ENCODE assay signal across 13 mouse cellular contexts in the genomic region with DNA sequence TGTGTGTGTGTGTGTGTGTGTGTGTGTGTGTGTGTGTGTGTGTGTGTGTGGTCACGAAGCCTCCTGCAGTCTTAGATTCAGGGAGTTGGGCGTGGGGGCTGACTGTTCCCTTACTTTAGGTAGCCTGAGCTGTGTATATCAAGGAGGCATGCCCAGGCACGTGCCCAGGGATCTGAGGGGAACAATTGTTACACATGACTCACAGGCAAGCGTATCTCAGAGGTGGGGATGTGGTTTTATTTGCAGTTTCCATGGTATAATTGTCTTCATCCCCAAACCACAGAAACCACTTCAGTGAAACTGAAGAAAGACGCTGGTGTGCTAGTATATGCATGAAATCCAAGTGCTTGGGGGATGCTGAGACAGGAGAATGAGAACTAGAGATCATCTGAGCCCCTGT.
DNase-seq lines count a peak whose midpoint lies in the region; ATAC-seq lines count a peak whose summit lies in the region.
"Had no signal": no experiment of that assay in that cellular context is flagged by ENCODE, and none has a peak within 500 bp of the region (broad histone marks: within the 10 kb centered on the region; RNA-seq: fewer than 3 reads in every experiment).

No protein-coding gene starts in this region.

- H3K9me3 ChIP-seq in embryonic facial prominence, embryonic 10.5 days: no peaks in the 10 kb centered on the region
- H3K9me3 ChIP-seq in stomach, embryonic 15.5 days: no peaks in the 10 kb centered on the region
- H3K9me3 ChIP-seq: liver, embryonic 12.5 days had no signal

- no peak overlapping the region for H3K4me3 ChIP-seq in embryonic facial prominence, embryonic 10.5 days
- no peak overlapping the region for H3K4me3 ChIP-seq in stomach, embryonic 15.5 days (replicated peaks)
- H3K4me3 ChIP-seq: liver, embryonic 12.5 days had no signal

- H3K27ac ChIP-seq in embryonic facial prominence, embryonic 10.5 days (replicated peaks): 0 out of 2 replicates have a peak overlapping the region, but pooled peaks have one; percentile 19
- H3K27ac ChIP-seq in stomach, embryonic 15.5 days: no peak overlapping the region; the same call in 1 of the 2 replicates
- H3K27ac ChIP-seq: liver, embryonic 12.5 days had no signal

- peak; percentile 6 for DNase-seq in ovary, adult 18-20 months (ENCODE audit: low spot score)
- no peak for DNase-seq in ovary, postnatal 10 days (ENCODE audit: low spot score)
- peak; percentile 23 for DNase-seq in ES-CJ7 (ENCODE audit: low read depth, low spot score)
- no peak for DNase-seq in embryonic facial prominence, embryonic 10.5 days (ENCODE audit: low spot score)
- DNase-seq in natural killer cell, adult 2 months (ENCODE audit: low spot score in 2 of 2): no peak
- DNase-seq in c-Kit-positive CD71-positive TER-119-positive erythroid progenitor cells, embryonic 14.5 days (ENCODE audit: low spot score): no peak
- DNase-seq: cerebellum, postnatal 14 days; heart, postnatal 10 days; kidney, postnatal 10 days; layer of hippocampus, postnatal 36 days; lung, postnatal 4 days had no signal

- no peak overlapping the region for H3K4me2 ChIP-seq in stomach, embryonic 15.5 days
- H3K4me2 ChIP-seq: liver, embryonic 12.5 days had no signal

- H3K27me3 ChIP-seq in embryonic facial prominence, embryonic 10.5 days (replicated peaks; ENCODE audit: low read depth, poor library complexity, severe bottlenecking): no peaks in the 10 kb centered on the region
- H3K27me3 ChIP-seq in stomach, embryonic 15.5 days (replicated peaks): no peaks in the 10 kb centered on the region
- H3K27me3 ChIP-seq: liver, embryonic 12.5 days had no signal

- no peaks in the 10 kb centered on the region for H3K36me3 ChIP-seq in embryonic facial prominence, embryonic 10.5 days (replicated peaks)
- H3K36me3 ChIP-seq in stomach, embryonic 15.5 days: no peaks in the 10 kb centered on the region
- H3K36me3 ChIP-seq: liver, embryonic 12.5 days had no signal

- peaks cover 18% of the 10 kb centered on the region for H3K4me1 ChIP-seq in embryonic facial prominence, embryonic 10.5 days
- no peaks in the 10 kb centered on the region for H3K4me1 ChIP-seq in stomach, embryonic 15.5 days
- H3K4me1 ChIP-seq: liver, embryonic 12.5 days had no signal

- no peak overlapping the region for H3K9ac ChIP-seq in stomach, embryonic 15.5 days
- H3K9ac ChIP-seq: liver, embryonic 12.5 days had no signal

- 79% methylated on average over 5 of the region's 5 CpGs for WGBS in embryonic facial prominence, embryonic 10.5 days
- WGBS in stomach, embryonic 15.5 days: 49% methylated on average over 5 of the region's 5 CpGs

- ATAC-seq in stomach, embryonic 15.5 days (ENCODE audit: insufficient read depth, low FRiP score, low read depth): peak; percentile 70; the same call in 1 of the 2 replicates
- ATAC-seq: liver, embryonic 12.5 days had no signal

Comparison
In these comparisons a context has a peak if more than half of its experiments do, and no peak if none do; other contexts are left out.
1. DNase-seq: peak in ovary, adult 18-20 months (single experiment) and ES-CJ7 (single experiment); none in ovary, postnatal 10 days (single experiment), embryonic facial prominence, embryonic 10.5 days (single experiment), natural killer cell, adult 2 months (0 of 2) and c-Kit-positive CD71-positive TER-119-positive erythroid progenitor cells, embryonic 14.5 days (single experiment).